In the genomic region with DNA sequence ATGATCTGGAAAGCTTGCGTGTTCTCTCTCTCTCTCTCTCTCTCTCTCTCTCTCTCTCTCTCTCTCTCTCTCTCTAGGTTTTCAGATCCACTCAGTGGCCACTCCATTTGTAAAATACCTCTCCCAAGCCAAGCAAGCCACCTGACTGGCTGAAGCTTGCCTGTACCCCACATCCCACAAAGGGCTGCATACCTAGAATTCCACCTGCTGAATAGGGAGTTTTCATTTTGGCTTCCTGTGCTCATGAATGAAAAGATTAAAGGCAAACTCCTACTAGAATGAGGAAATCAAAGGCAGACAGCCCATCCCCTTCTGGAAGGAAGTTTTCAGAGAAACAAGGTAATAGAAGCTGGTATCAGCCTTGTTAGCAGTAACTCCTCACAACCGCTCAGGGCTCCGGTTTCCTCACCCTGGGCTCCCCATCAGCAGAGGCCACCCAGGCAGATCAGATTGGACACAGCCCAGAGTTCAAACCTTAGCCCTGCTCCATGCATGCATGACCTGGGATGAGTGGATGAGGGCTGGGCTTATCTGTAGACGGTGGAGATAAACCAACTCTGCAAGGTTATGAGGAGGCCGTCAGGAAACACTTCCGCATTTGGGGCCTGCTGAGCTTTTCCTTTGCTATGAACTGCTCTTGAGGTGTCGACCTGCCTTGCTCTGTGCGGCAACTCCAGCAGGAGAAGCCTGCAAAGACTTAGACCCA, we compare ENCODE assay signal across 14 mouse cellular contexts.
DNase-seq lines count a peak whose midpoint lies in the region; ATAC-seq and TF ChIP-seq lines count a peak whose summit lies in the region.
"Had no signal": no experiment of that assay in that cellular context is flagged by ENCODE, and none has a peak within 500 bp of the region (broad histone marks: within the 10 kb centered on the region; RNA-seq: fewer than 3 reads in every experiment).

No protein-coding gene starts in this region.

- H3K27ac ChIP-seq in heart, embryonic 11.5 days (ENCODE audit: low read depth, low read length) = peak overlapping the region; percentile 57
- peak overlapping the region; percentile 31; the same call in 1 of the 2 replicates for H3K27ac ChIP-seq in kidney, postnatal 0 days
- peak overlapping the region; percentile 57 for H3K27ac ChIP-seq in embryonic facial prominence, embryonic 10.5 days (replicated peaks)
- no peak overlapping the region for H3K27ac ChIP-seq in limb, embryonic 15.5 days

- no peak for TF ChIP-seq CTCF in kidney, postnatal 0 days (IDR thresholded peaks at IDR 0.05; ENCODE audit: low read depth)

- no peaks in the 10 kb centered on the region for H3K36me3 ChIP-seq in heart, embryonic 11.5 days (ENCODE audit: control insufficient read depth, insufficient read depth, low read length)
- H3K36me3 ChIP-seq in kidney, postnatal 0 days (ENCODE audit: insufficient read depth, low read length) = no peaks in the 10 kb centered on the region
- no peaks in the 10 kb centered on the region for H3K36me3 ChIP-seq in embryonic facial prominence, embryonic 10.5 days (replicated peaks)
- H3K36me3 ChIP-seq in limb, embryonic 15.5 days = no peaks in the 10 kb centered on the region

- WGBS in heart, embryonic 11.5 days (ENCODE audit: insufficient replicate concordance) = 27% methylated on average over 8 of the region's 8 CpGs
- WGBS in kidney, postnatal 0 days = 44% methylated on average over 8 of the region's 8 CpGs
- 71% methylated on average over 8 of the region's 8 CpGs for WGBS in embryonic facial prominence, embryonic 10.5 days
- 41% methylated on average over 8 of the region's 8 CpGs for WGBS in limb, embryonic 15.5 days

- no peaks in the 10 kb centered on the region for H3K27me3 ChIP-seq in heart, embryonic 11.5 days (ENCODE audit: control insufficient read depth, insufficient read depth, low read length)
- H3K27me3 ChIP-seq in kidney, postnatal 0 days (ENCODE audit: insufficient read depth, low read length) = no peaks in the 10 kb centered on the region
- H3K27me3 ChIP-seq in embryonic facial prominence, embryonic 10.5 days (replicated peaks; ENCODE audit: low read depth, poor library complexity, severe bottlenecking) = no peaks in the 10 kb centered on the region
- no peaks in the 10 kb centered on the region for H3K27me3 ChIP-seq in limb, embryonic 15.5 days

- peak overlapping the region; percentile 69 for H3K9ac ChIP-seq in heart, embryonic 11.5 days (ENCODE audit: low read depth, low read length)
- no peak overlapping the region for H3K9ac ChIP-seq in kidney, postnatal 0 days (ENCODE audit: low read depth, low read length)
- H3K9ac ChIP-seq in limb, embryonic 15.5 days = no peak overlapping the region

- peak overlapping the region; percentile 69 for H3K4me2 ChIP-seq in heart, embryonic 11.5 days
- no peak overlapping the region for H3K4me2 ChIP-seq in kidney, postnatal 0 days (ENCODE audit: low read length)
- H3K4me2 ChIP-seq in limb, embryonic 15.5 days = peak overlapping the region; percentile 1; the same call in 1 of the 2 replicates
- H3K4me2 ChIP-seq: liver, embryonic 11.5 days had no signal

- peaks cover 79% of the 10 kb centered on the region for H3K4me1 ChIP-seq in heart, embryonic 11.5 days (ENCODE audit: control insufficient read depth, insufficient read depth, low read length)
- H3K4me1 ChIP-seq in kidney, postnatal 0 days (replicated peaks; ENCODE audit: insufficient read depth, low read length) = peaks cover 15% of the 10 kb centered on the region
- H3K4me1 ChIP-seq in embryonic facial prominence, embryonic 10.5 days = peaks cover 51% of the 10 kb centered on the region
- H3K4me1 ChIP-seq in limb, embryonic 15.5 days = peaks cover 21% of the 10 kb centered on the region

- no peak for DNase-seq in heart, postnatal 25 days (ENCODE audit: low spot score)
- DNase-seq in kidney, postnatal 0 days (ENCODE audit: low spot score) = peak; percentile 30
- no peak for DNase-seq in kidney, postnatal 25 days
- no peak for DNase-seq in embryonic facial prominence, embryonic 10.5 days (ENCODE audit: low spot score)
- DNase-seq in right cerebral cortex, postnatal 14 days = no peak
- no peak for DNase-seq in frontal cortex, postnatal 25 days (ENCODE audit: low spot score in 2 of 2)
- DNase-seq: cerebellum, adult 9-11 months; heart, adult 11 months; kidney, adult 8-10 months; spleen, adult 18-20 months had no signal

- intact Hi-C loops in heart, postnatal 25 days (cut with DNase I) = no loop called here

- peak overlapping the region; percentile 41 for H3K4me3 ChIP-seq in heart, embryonic 11.5 days (ENCODE audit: low read depth, low read length)
- H3K4me3 ChIP-seq in kidney, postnatal 0 days (replicated peaks; ENCODE audit: low read depth, low read length) = no peak overlapping the region
- peak overlapping the region; percentile 29; the same call in 1 of the 2 replicates for H3K4me3 ChIP-seq in embryonic facial prominence, embryonic 10.5 days
- H3K4me3 ChIP-seq in limb, embryonic 15.5 days = peak overlapping the region; percentile 25; the same call in 1 of the 2 replicates
- H3K4me3 ChIP-seq: myocyte had no signal

- ATAC-seq in heart, embryonic 11.5 days (replicated peaks; ENCODE audit: insufficient number of reproducible peaks, low FRiP score, low TSS enrichment) = 0 out of 2 replicates have a peak, but pooled peaks have one; percentile 8
- ATAC-seq in kidney, postnatal 0 days (replicated peaks; ENCODE audit: low FRiP score, low read depth) = no peak
- ATAC-seq in limb, embryonic 15.5 days (ENCODE audit: insufficient number of reproducible peaks, low FRiP score, low TSS enrichment, low read depth) = no peak

- no peaks in the 10 kb centered on the region for H3K9me3 ChIP-seq in heart, embryonic 11.5 days (replicated peaks; ENCODE audit: control insufficient read depth, low read length)
- H3K9me3 ChIP-seq in kidney, postnatal 0 days (replicated peaks; ENCODE audit: low read length) = no peaks in the 10 kb centered on the region
- no peaks in the 10 kb centered on the region for H3K9me3 ChIP-seq in embryonic facial prominence, embryonic 10.5 days
- H3K9me3 ChIP-seq in limb, embryonic 15.5 days = no peaks in the 10 kb centered on the region
